ENCODE assay signal across 22 mouse cellular contexts in the genomic region with DNA sequence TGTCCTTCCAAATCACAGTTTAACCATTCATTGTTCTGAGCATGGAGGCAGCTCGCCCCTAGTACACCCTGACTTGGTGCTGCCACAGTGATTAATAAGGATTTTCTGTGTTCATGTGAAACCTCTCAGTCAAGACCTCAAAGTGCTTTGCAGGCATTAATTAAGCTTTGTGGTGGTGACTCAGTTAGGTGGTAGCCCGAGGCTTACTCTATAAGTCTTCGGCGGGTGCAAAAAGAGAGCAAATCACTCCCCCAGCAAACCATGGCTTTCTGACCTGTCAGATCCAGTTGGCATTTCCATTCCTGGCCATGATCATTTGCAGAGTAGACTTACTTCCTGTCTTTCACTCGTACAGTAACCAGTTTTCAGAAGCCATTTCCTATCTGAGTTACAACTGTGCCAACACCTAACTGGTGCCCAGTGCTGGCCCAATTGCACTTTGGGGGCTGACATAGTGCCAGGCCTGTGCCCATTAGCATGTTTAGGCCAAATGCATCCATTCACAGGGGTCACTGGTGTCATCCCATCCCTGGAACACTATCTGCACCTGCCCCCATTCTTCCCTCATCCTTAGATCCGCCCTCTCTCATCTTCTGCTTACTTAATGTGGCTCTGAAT. TPM values are rescaled to one million over a fixed set of nuclear protein-coding genes. Genes with fewer than 3 reads are reported as not detected.
A peak's percentile ranks its signal among the peaks of the same experiment; 100 is the strongest.
DNase-seq lines count a peak whose midpoint lies in the region; ATAC-seq and TF ChIP-seq lines count a peak whose summit lies in the region.
"Had no signal": no experiment of that assay in that cellular context is flagged by ENCODE, and none has a peak within 500 bp of the region (broad histone marks: within the 10 kb centered on the region; RNA-seq: fewer than 3 reads in every experiment).

No protein-coding gene starts in this region.

- TF ChIP-seq CTCF in Patski (IDR thresholded peaks at IDR 0.05), result no peak

- ATAC-seq in hindbrain, embryonic 15.5 days (ENCODE audit: low FRiP score, low read depth), result 0 out of 2 replicates have a peak, but pooled peaks have one; percentile 19
- peak; percentile 63 for ATAC-seq in Patski
- ATAC-seq: forebrain, embryonic 15.5 days; intestine, postnatal 0 days had no signal

- H3K27me3 ChIP-seq in hindbrain, embryonic 15.5 days, result no peaks in the 10 kb centered on the region
- no peaks in the 10 kb centered on the region for H3K27me3 ChIP-seq in hindbrain, embryonic 10.5 days (ENCODE audit: insufficient read depth, poor library complexity, severe bottlenecking)
- H3K27me3 ChIP-seq in Patski, result peaks cover 6% of the 10 kb centered on the region
- H3K27me3 ChIP-seq: embryonic facial prominence, embryonic 13.5 days; forebrain, embryonic 12.5 days; forebrain, embryonic 15.5 days; heart, embryonic 12.5 days; heart, embryonic 15.5 days had no signal

- no peak overlapping the region for H3K4me3 ChIP-seq in hindbrain, embryonic 15.5 days
- H3K4me3 ChIP-seq in hindbrain, embryonic 10.5 days, result no peak overlapping the region
- H3K4me3 ChIP-seq: embryonic facial prominence, embryonic 10.5 days; embryonic facial prominence, embryonic 13.5 days; erythroblast, embryonic 14.5 days; forebrain, embryonic 12.5 days; forebrain, embryonic 15.5 days; heart, embryonic 12.5 days; heart, embryonic 15.5 days had no signal

- H3K27ac ChIP-seq in hindbrain, embryonic 15.5 days (replicated peaks), result no peak overlapping the region
- H3K27ac ChIP-seq in hindbrain, embryonic 10.5 days, result no peak overlapping the region
- H3K27ac ChIP-seq: embryonic facial prominence, embryonic 10.5 days; embryonic facial prominence, embryonic 13.5 days; forebrain, embryonic 12.5 days; forebrain, embryonic 15.5 days; heart, embryonic 15.5 days; hindbrain, embryonic 14.5 days had no signal

- POLR2A ChIA-PET in Patski (lab: Charles Lee), result no interaction called here

- peaks cover 5% of the 10 kb centered on the region for H3K4me1 ChIP-seq in hindbrain, embryonic 15.5 days (replicated peaks)
- H3K4me1 ChIP-seq in hindbrain, embryonic 10.5 days (replicated peaks), result peaks cover 23% of the 10 kb centered on the region; the same call in 1 of the 2 replicates
- H3K4me1 ChIP-seq: embryonic facial prominence, embryonic 13.5 days; forebrain, embryonic 15.5 days had no signal

- no peak overlapping the region for H3K4me2 ChIP-seq in hindbrain, embryonic 15.5 days
- H3K4me2 ChIP-seq: embryonic facial prominence, embryonic 13.5 days; forebrain, embryonic 12.5 days; forebrain, embryonic 15.5 days; heart, embryonic 12.5 days; heart, embryonic 15.5 days; hindbrain, embryonic 14.5 days had no signal

- no peak overlapping the region for H3K9ac ChIP-seq in hindbrain, embryonic 15.5 days
- H3K9ac ChIP-seq: embryonic facial prominence, embryonic 13.5 days; forebrain, embryonic 12.5 days; forebrain, embryonic 15.5 days; heart, embryonic 12.5 days; heart, embryonic 15.5 days; hindbrain, embryonic 14.5 days had no signal

- 85% methylated on average over 6 of the region's 6 CpGs for WGBS in hindbrain, embryonic 15.5 days
- 89% methylated on average over 6 of the region's 6 CpGs for WGBS in hindbrain, embryonic 10.5 days

- in situ Hi-C loops in Patski (cut with MboI; ENCODE audit: low pct_unique_long_range_greater_than_20kb), result no loop called here

- no peaks in the 10 kb centered on the region for H3K9me3 ChIP-seq in hindbrain, embryonic 15.5 days
- no peaks in the 10 kb centered on the region for H3K9me3 ChIP-seq in hindbrain, embryonic 10.5 days
- H3K9me3 ChIP-seq: embryonic facial prominence, embryonic 10.5 days; embryonic facial prominence, embryonic 13.5 days; forebrain, embryonic 12.5 days; forebrain, embryonic 15.5 days; heart, embryonic 12.5 days; heart, embryonic 15.5 days had no signal

- DNase-seq in cerebellum, adult 9-11 months, result peak; percentile 22
- DNase-seq in cerebellum, postnatal 4 days (ENCODE audit: low spot score in 2 of 2), result no peak
- no peak for DNase-seq in hindbrain, embryonic 10.5 days (ENCODE audit: low spot score)
- DNase-seq in Patski (ENCODE audit: low read depth, low spot score), result peak; percentile 70
- no peak for DNase-seq in adrenal gland, adult 8-10 months
- DNase-seq: adrenal gland, postnatal 14 days; embryo, embryonic 11 days; gastrocnemius, postnatal 25 days; heart, adult 18-20 months; heart, postnatal 10 days; heart, postnatal 36 days; kidney, adult 2 months had no signal

- no peaks in the 10 kb centered on the region for H3K36me3 ChIP-seq in hindbrain, embryonic 15.5 days
- no peaks in the 10 kb centered on the region for H3K36me3 ChIP-seq in hindbrain, embryonic 10.5 days
- H3K36me3 ChIP-seq: embryonic facial prominence, embryonic 10.5 days; embryonic facial prominence, embryonic 13.5 days; forebrain, embryonic 12.5 days; forebrain, embryonic 15.5 days; heart, embryonic 12.5 days; heart, embryonic 15.5 days had no signal

- CTCF ChIA-PET in Patski (lab: Charles Lee), result interaction anchor here (1.7 kb wide), 1 partner anchor 8 kb away, joined by 3 read pairs; no protein-coding TSS in a partner anchor

RNA-seq across cellular contexts. Expression of a gene that starts 24.6 kb away (rescaled TPM):
- polyA plus RNA-seq in hindbrain, embryonic 15.5 days (2015; fragmentation: Nextera tagmentation; extraction: Ambion mirVana), result 52.6 and 57.8 TPM in 2 replicates
- polyA plus RNA-seq in hindbrain, embryonic 10.5 days (2016; fragmentation: Nextera tagmentation; extraction: Ambion mirVana), result 12.7 and 20.9 TPM in 2 replicates
- polyA plus RNA-seq in Patski (2021), result 0.33 TPM
- 10 to 100 TPM in 3 of 4 experiments, 1 to 10 TPM in 1; 8.3 to 13.7 (median 11.4) TPM for total RNA-seq in adrenal gland, adult 8-10 months (2022)
- polyA plus RNA-seq: erythroblast, embryonic 14.5 days had no signal

Comparison
In these comparisons a context has a peak if more than half of its experiments do, and no peak if none do; other contexts are left out.
1. DNase-seq: peak in cerebellum, adult 9-11 months (single experiment) and Patski (single experiment); none in cerebellum, postnatal 4 days (0 of 2), hindbrain, embryonic 10.5 days (single experiment) and adrenal gland, adult 8-10 months (single experiment).
2. RNA of a gene that starts 24.6 kb away (polyA plus RNA-seq): 52.6 to 57.8 TPM in hindbrain, embryonic 15.5 days and 12.7 to 20.9 TPM in hindbrain, embryonic 10.5 days; 0.33 TPM in Patski (single experiment); every median in the first group is over 10 times any median in the second.